Mouse (Mus musculus) T-helper 2 cell (primary cell): ENCODE results near the gene Zpld1.

ENCODE experiments used
- in situ Hi-C: fragments of 300-600 bp; cut with MboI, MseI; formaldehyde crosslinking; loops from one replicate; pipeline ENCODE4 v1.15.1; 2025; ENCODE audit warnings: high pct_unique_total_duplicates

Gene Zpld1

DNA sequence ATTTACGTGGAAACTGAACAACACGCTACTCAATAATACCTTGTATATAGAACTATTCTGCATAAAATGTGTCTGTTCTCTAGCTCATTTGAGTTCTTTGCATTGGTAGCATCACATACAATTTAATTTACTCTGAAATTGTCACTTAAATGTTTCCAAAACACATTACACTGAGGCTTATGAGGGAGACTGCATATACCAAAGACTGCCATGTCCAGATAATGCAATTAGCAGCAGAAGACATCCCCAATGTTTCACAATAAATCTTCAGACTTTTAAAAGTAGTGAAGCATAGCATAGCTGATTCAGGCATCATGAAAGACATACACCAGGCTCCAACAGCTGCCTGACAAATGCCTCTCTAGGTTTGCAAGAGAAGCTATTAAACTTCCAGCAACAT lies at the start of gene Zpld1:
TSS of gene Zpld1 (minus strand) at position 101 of the 400 bp plus-strand sequence.
- in situ Hi-C loops: no loop called here

DNA sequence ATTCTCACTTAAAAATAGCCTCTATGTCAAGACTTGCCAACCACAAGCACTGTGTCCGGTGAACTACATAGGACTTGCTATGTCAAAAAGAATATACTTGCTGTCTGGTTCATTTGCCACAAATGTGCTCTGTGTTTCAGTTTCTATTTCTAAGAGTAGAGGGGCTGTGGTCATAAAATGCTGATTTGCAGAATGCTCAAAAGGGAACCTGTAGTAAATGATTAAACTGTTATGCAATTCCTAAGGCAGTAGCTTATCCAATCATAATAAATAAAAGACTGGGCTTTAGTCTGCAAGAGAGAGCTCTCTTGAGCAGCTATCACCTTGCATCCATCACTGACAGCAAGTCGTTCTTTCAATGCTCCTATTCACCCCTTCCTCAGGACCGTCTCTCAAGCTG lies 47.9 kb upstream of the Zpld1 start:
- in situ Hi-C loops: no loop called here

- in situ Hi-C loops: no loop called here
Measured at GRCm38 (mm10) chr16:55321542-55322514, 24.0 kb upstream of the Zpld1 start.

DNA sequence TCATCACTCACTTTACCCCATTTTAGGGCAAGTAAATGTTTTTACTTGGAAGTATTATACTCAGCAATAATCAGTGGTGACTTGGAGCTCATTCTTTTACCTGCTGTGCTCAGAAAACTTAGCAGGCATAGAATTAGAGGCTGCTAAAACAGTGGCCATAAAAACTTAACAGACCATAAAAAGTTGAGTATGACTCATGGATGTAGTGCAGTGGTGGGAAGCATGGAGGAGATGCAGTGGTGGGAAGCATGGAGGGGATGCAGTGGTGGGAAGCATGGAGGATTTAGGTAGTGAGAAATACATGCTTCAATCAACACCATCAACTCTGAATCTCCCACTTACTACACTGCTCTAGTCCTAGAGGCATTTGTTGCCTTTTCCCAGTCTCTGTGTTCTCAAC lies 19.2 kb upstream of the Zpld1 start:
- in situ Hi-C loops: no loop called here

GRCm38 (mm10) chr16:55312106-55312505 lies 14.3 kb upstream of the Zpld1 start:
- in situ Hi-C loops: no loop called here

- in situ Hi-C loops: no loop called here
Measured at GRCm38 (mm10) chr16:55282696-55283095, 15.1 kb downstream of the Zpld1 start.

GRCm38 (mm10) chr16:55277447-55277846 lies 20.3 kb downstream of the Zpld1 start:
- in situ Hi-C loops: no loop called here

DNA sequence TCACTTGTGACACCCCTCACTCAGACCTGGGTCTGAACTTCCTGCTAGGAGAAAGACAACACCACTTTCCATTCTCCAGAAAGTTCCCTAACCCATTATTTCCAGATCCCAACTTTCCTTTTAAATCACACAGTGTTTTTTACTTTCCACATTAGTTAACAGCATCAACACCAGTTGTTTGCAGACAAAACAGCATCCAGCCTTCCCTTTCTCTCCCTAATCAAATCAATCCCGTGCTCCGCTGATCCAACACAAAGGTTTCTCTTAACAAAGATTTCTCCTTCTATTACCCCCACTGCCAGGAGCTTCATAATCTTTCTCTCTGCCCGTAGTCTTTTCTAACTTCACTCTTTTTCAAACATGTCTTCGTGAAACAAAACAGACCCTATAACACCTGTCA lies 32.5 kb downstream of the Zpld1 start:
- in situ Hi-C loops: no loop called here

DNA sequence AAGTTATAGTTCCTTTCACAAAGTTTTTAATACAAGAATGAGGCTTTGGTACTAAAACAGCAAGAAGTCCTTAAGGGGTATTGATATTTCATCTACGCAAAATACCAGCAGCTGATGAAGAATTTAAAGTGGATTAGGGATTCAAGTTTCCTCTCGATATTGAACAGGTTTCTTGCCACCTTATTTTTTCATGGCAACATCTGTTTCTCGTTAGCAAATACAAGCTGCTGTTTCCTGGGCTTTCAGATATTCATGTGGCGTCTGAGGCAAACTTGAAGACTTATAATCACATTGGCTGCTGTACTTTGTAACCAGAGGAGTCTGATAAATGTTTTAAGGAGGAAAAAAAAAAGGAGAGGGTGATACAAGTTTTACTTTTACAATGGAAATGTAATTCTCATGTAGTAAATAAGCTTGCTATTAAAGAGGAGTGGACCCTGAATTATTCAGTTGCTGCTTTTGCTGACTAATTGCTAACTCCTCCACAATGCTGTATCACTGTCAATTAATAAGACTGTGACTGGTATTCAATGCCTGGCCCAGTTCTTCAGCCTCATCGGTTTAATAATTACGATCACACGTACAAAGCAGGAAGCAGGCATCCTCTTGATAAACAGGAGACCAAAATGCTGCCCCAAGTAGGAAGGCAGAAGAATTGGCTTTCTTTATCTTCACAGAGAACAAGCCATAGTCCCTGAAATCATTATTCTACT lies 36.8 kb downstream of the Zpld1 start:
- in situ Hi-C loops: no loop called here

- in situ Hi-C loops: no loop called here
Measured at GRCm38 (mm10) chr16:55259719-55260118, 38.1 kb downstream of the Zpld1 start.

DNA sequence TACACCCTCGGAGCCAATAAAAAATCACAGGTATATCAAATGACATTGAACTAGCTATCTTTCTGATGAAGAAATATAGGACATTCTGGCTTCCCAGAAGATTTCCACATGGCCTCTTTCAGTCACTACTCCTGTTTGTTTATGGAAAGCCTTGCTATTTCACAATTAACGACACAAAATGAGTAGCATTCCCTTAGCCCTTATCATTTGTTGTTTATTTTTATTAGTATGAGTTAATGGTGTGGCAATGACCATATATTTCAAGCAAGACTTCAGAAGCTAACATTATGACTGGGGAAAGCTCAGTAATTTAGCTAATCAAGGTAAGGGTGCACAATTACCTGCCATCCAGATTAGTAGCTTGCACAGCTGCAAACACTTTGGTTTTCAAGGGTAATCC lies 56.8 kb downstream of the Zpld1 start:
- in situ Hi-C loops: no loop called here

DNA sequence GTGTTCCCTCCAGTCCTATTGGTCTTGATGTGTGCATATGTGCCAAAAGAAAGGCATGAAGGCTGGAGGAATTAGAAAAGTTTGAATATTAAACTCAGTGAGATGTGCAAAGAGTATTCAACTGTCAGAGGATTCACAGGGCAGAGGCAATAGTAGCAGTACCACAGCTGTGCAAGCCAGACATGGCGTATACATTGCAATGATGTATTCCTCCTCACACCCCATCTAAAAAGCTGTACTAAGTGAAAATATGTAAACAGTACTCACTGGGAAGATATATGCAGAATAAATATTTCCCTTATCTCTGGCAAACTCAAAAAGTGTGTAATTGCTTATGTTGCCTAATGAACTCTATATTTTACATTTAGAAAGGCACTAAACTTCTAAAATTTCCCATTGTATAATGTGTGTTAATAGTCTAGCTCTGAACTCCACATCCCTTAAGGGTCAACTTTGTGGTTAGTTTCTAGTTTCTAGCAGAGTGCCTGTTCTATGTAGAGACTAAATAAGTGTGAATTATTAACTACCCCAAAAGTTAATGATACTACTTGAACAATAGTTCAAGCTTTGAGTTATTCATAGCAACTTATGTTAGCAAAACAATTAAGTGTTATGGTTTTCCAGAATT lies 68.7 kb downstream of the Zpld1 start:
- in situ Hi-C loops: no loop called here

DNA sequence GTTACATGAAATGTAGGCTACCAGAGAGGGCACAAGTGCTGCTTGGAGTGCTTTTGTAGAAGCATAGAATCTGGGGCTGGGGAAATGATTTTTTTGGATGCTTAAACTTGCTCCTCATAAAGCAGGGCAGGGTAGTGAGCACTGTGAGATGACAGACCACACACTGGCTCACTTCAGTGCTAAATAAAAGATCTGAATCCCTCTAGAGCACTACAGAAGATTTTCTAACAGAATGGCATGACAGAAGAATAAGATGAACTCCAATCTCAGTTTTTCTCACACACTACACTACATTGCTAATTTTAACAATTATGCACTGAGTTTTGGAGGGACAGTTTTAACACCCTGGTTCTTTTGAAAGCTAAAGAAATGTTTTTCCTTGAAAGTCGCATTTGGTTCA lies 93.8 kb downstream of the Zpld1 start:
- in situ Hi-C loops: no loop called here

- in situ Hi-C loops: no loop called here
Measured at GRCm38 (mm10) chr16:55190397-55190796, 107.4 kb downstream of the Zpld1 start.

DNA sequence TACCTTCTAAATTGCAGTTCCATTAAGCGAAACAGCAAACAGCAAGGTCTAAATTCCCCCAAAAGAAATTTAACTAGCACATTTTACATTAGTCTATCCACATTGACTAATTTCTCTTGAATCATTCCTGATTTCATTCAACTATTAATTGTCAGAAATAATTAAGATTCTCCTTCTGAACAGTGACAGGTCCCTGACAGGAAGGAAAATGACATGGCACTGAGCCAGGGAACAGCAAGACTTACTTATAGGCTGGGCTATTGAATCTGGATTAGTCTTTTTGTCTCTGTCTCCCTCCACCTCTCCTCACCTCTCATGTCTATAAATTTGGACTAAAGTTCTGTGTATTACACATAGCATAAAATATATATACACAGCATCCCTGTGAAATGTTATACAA lies 112.4 kb downstream of the Zpld1 start:
- in situ Hi-C loops: no loop called here
